Mouse (Mus musculus): ENCODE results near the gene Coa7.

Gene Coa7

GRCm38 (mm10) chr4:108327730-108328484, at the start of gene Coa7:
Gene Coa7 (plus strand): TSS chr4:108328140.
- peak; percentile 97 for DNase-seq

GRCm38 (mm10) chr4:108300266-108300665, 27.7 kb upstream of the Coa7 start:
- DNase-seq, result peak; percentile 15

- peak; percentile 95 for DNase-seq
Observed at GRCm38 (mm10) chr4:108300670-108301373, 27.1 kb upstream of the Coa7 start, which contains the start of gene Zyg11b. Gene Zyg11b (minus strand): TSS chr4:108301096.

GRCm38 (mm10) chr4:108302296-108302890, 25.5 kb upstream of the Coa7 start:
- DNase-seq, result no peak

- DNase-seq, result no peak
Observed at GRCm38 (mm10) chr4:108310706-108311105, 17.2 kb upstream of the Coa7 start.

- DNase-seq, result no peak
Observed at GRCm38 (mm10) chr4:108314041-108314440, 13.9 kb upstream of the Coa7 start.

- DNase-seq, result no peak
Observed at GRCm38 (mm10) chr4:108317656-108318605, 10.0 kb upstream of the Coa7 start.

- no peak for DNase-seq
Observed at GRCm38 (mm10) chr4:108318649-108319615, 9.0 kb upstream of the Coa7 start.

- DNase-seq, result no peak
Observed at GRCm38 (mm10) chr4:108319747-108320146, 8.2 kb upstream of the Coa7 start.

- peak; percentile 24 for DNase-seq
Observed at GRCm38 (mm10) chr4:108320627-108321380, 7.1 kb upstream of the Coa7 start.

- DNase-seq, result no peak
Observed at GRCm38 (mm10) chr4:108323588-108323987, 4.4 kb upstream of the Coa7 start.

- peak; percentile 55 for DNase-seq
Observed at GRCm38 (mm10) chr4:108327071-108327579, 815 bp upstream of the Coa7 start.

- no peak for DNase-seq
Observed at GRCm38 (mm10) chr4:108329840-108330239, 1.9 kb downstream of the Coa7 start.

- DNase-seq, result peak; percentile 57
Observed at GRCm38 (mm10) chr4:108332041-108332440, 4.1 kb downstream of the Coa7 start.

GRCm38 (mm10) chr4:108335413-108335812, 7.5 kb downstream of the Coa7 start:
- no peak for DNase-seq

GRCm38 (mm10) chr4:108336765-108337164, 8.8 kb downstream of the Coa7 start:
- DNase-seq, result no peak

- DNase-seq, result no peak
Observed at GRCm38 (mm10) chr4:108337817-108338216, 9.9 kb downstream of the Coa7 start.

GRCm38 (mm10) chr4:108338321-108338733, 10.4 kb downstream of the Coa7 start:
- DNase-seq, result no peak

- no peak for DNase-seq
Observed at GRCm38 (mm10) chr4:108338811-108339210, 10.9 kb downstream of the Coa7 start.

GRCm38 (mm10) chr4:108339277-108339690, 11.3 kb downstream of the Coa7 start:
- peak; percentile 72 for DNase-seq

Data from kidney, postnatal 14 days (tissue).